Mouse (Mus musculus) mesoderm, embryonic 11.5 days (tissue): ENCODE data around the gene Myo5a.

Experiments used
- DNase-seq: peaks from one replicate; pipeline ENCODE4 v3.0.0-alpha.2; 2012; ENCODE audit warnings: low read depth, low spot score

The Myo5a gene

GRCm38 (mm10) chr9:75071706-75072192, 934 bp downstream of the Myo5a start:
- peak; percentile 52 for DNase-seq

GRCm38 (mm10) chr9:75072361-75072760, 1.5 kb downstream of the Myo5a start:
- no peak for DNase-seq

GRCm38 (mm10) chr9:75077191-75077590, 6.4 kb downstream of the Myo5a start:
- DNase-seq, result peak; percentile 21

GRCm38 (mm10) chr9:75085242-75085824, 14.5 kb downstream of the Myo5a start:
- DNase-seq, result peak; percentile 19

GRCm38 (mm10) chr9:75087823-75088222, 17.0 kb downstream of the Myo5a start:
- no peak for DNase-seq

- DNase-seq, result no peak
These were observed 18.5 kb downstream of the Myo5a start for GRCm38 (mm10) chr9:75089285-75089684.

- DNase-seq, result no peak
These were observed 21.3 kb downstream of the Myo5a start for GRCm38 (mm10) chr9:75092134-75092533.

- no peak for DNase-seq
These were observed 23.9 kb downstream of the Myo5a start for GRCm38 (mm10) chr9:75094762-75095161.

- no peak for DNase-seq
These were observed 28.1 kb downstream of the Myo5a start for GRCm38 (mm10) chr9:75098937-75099336.

- no peak for DNase-seq
These were observed 29.5 kb downstream of the Myo5a start for GRCm38 (mm10) chr9:75100157-75100781.

GRCm38 (mm10) chr9:75102131-75102530, 31.3 kb downstream of the Myo5a start:
- DNase-seq, result no peak

- no peak for DNase-seq
These were observed 45.9 kb downstream of the Myo5a start for GRCm38 (mm10) chr9:75116571-75117177.

- DNase-seq, result no peak
These were observed 50.3 kb downstream of the Myo5a start for GRCm38 (mm10) chr9:75121126-75121525.

- DNase-seq, result no peak
These were observed 53.4 kb downstream of the Myo5a start for GRCm38 (mm10) chr9:75124201-75124721.

GRCm38 (mm10) chr9:75130553-75130952, 59.7 kb downstream of the Myo5a start:
- no peak for DNase-seq

GRCm38 (mm10) chr9:75146911-75147310, 76.1 kb downstream of the Myo5a start:
- DNase-seq, result no peak

GRCm38 (mm10) chr9:75160525-75160924, 89.7 kb downstream of the Myo5a start:
- no peak for DNase-seq

GRCm38 (mm10) chr9:75163650-75164049, 92.8 kb downstream of the Myo5a start:
- DNase-seq, result no peak

GRCm38 (mm10) chr9:75171721-75172120, 100.9 kb downstream of the Myo5a start:
- DNase-seq, result no peak

GRCm38 (mm10) chr9:75187646-75188260, 116.9 kb downstream of the Myo5a start:
- no peak for DNase-seq

GRCm38 (mm10) chr9:75193858-75194257, 123.0 kb downstream of the Myo5a start:
- DNase-seq, result no peak

- no peak for DNase-seq
These were observed 125.5 kb downstream of the Myo5a start for GRCm38 (mm10) chr9:75196335-75196734.
